Mouse (Mus musculus) neural tube, embryonic 15.5 days (tissue): ENCODE measurements around the gene Pth2. TPM values are rescaled to one million over a fixed set of nuclear protein-coding genes. Genes with fewer than 3 reads are reported as not detected.

Experiments used
- ATAC-seq: fragments of 200-750 bp; cut with Nextera tagmentation; 2 replicates; pipeline ENCODE4 v1.8.0; 2017; ENCODE audit warnings: mild to moderate bottlenecking, moderate TSS enrichment, moderate library complexity; ENCODE audit not compliant: low FRiP score
- H3K27ac ChIP-seq: fragments of 300-500 bp; sonication (generic); replicated peaks from 2 replicates; pipeline ENCODE4 v1.5.1; 2015; ENCODE audit warnings: mild to moderate bottlenecking, inconsistent platforms
- H3K27me3 ChIP-seq: fragments of 300-500 bp; sonication (generic); replicated peaks from 2 replicates; pipeline ENCODE4 v1.6.1; 2015; ENCODE audit warnings: inconsistent platforms
- H3K36me3 ChIP-seq: fragments of 300-500 bp; sonication (generic); 2 replicates; pipeline ENCODE4 v1.6.1; 2015; ENCODE audit warnings: inconsistent platforms
- H3K4me1 ChIP-seq: fragments of 300-500 bp; sonication (generic); 2 replicates; pipeline ENCODE4 v1.6.1; 2015; ENCODE audit warnings: inconsistent platforms
- H3K4me2 ChIP-seq: fragments of 300-500 bp; sonication (generic); 2 replicates; pipeline ENCODE4 v1.6.1; 2015; ENCODE audit warnings: inconsistent platforms, mild to moderate bottlenecking, moderate library complexity
- H3K4me3 ChIP-seq: fragments of 300-500 bp; sonication (generic); replicated peaks from 2 replicates; pipeline ENCODE4 v1.5.1; 2015; ENCODE audit warnings: mild to moderate bottlenecking, inconsistent platforms
- H3K9ac ChIP-seq: fragments of 300-500 bp; sonication (generic); replicated peaks from 2 replicates; pipeline ENCODE4 v1.6.1; 2015; ENCODE audit warnings: mild to moderate bottlenecking, inconsistent platforms
- H3K9me3 ChIP-seq: fragments of 300-500 bp; sonication (generic); replicated peaks from 2 replicates; pipeline ENCODE4 v1.6.1; 2016; ENCODE audit warnings: inconsistent platforms
- WGBS: fragments of 180-500 bp; shearing (Covaris S2); methylation state at CpG from one replicate; pipeline ENCODE4 v1.1.7; 2015; ENCODE audit warnings: mixed read lengths; 5-methylcytosine and 5-hydroxymethylcytosine counted together
- polyA plus RNA-seq: library from polyadenylated mRNA; unstranded; fragments of >200 nt; fragmentation: Nextera tagmentation; extraction: Ambion mirVana; gene quantifications from 2 replicates; pipeline ENCODE4 v1.2.1, GENCODE M21; 2015

Pth2 gene
- polyA plus RNA-seq = not detected in 2 replicates

- no peaks in the 10 kb centered on the region for H3K9me3 ChIP-seq
- no peak within 1 kb of the TSS for H3K27ac ChIP-seq
- peak within 1 kb of the TSS; percentile 68 for H3K4me2 ChIP-seq
- H3K9ac ChIP-seq = no peak within 1 kb of the TSS; the same call in 1 of the 2 replicates
- WGBS = 9% methylated on average over 20 of the region's 20 CpGs
- peaks cover 97% of the 10 kb centered on the region for H3K27me3 ChIP-seq
- ATAC-seq = no peak
- H3K36me3 ChIP-seq = no peaks in the 10 kb centered on the region
- peaks cover 26% of the 10 kb centered on the region for H3K4me1 ChIP-seq
- H3K4me3 ChIP-seq = peak within 1 kb of the TSS; percentile 38
Measured at GRCm38 (mm10) chr7:45180896-45181477, at the start of gene Pth2. Gene Pth2, plus strand, starts transcription at chr7:45180995.

- H3K9me3 ChIP-seq = no peaks in the 10 kb centered on the region
- H3K36me3 ChIP-seq = peaks cover 5% of the 10 kb centered on the region
- 86% methylated on average over 11 of the region's 11 CpGs for WGBS
- no peak overlapping the region for H3K9ac ChIP-seq
- H3K27ac ChIP-seq = no peak overlapping the region
- H3K4me2 ChIP-seq = no peak overlapping the region
- H3K27me3 ChIP-seq = 0 out of 2 replicates have a peak, but pooled peaks cover 9% of the 10 kb centered on the region
- H3K4me3 ChIP-seq = no peak overlapping the region
- H3K4me1 ChIP-seq = peaks cover 30% of the 10 kb centered on the region
- no peak for ATAC-seq
Measured at GRCm38 (mm10) chr7:45131850-45132249, 48.9 kb upstream of the Pth2 start.

DNA sequence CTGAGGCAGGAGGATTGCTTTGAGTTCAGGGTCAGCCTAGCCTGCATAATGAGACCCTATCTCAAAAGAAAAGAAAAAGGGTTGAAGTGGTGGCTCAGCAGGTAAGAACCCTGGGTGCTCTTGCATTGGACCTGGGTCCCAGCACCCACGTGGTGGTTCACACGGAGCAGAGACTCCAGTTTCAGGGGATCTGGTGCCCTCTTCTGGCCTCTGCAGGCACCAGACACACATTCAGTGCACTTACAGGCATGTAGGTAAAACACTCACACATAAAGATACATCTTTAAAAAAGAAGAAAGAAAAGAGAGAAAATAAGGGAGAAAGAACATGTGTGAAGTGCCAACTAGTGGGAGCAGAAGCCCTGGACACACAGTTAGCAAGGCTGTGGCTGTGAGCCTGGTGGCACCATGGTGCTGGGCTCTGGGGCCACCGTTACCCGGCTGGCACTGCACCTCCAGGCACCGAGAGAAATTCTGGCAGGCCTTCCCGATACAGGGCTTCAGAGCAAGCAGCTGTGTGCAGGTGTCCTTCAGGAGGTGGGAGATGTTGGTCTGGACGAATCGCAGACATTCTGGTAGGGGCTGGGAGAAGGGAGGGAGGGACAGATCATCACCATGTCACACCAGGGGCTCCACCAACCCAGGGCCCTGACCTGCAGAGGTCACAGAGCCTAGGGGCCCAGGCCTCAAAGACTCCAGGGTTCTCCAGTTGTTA is 47.2 kb upstream of the Pth2 start:
- WGBS = 80% methylated on average over 8 of the region's 8 CpGs
- Histone ChIP-seq H3K9me3 (no peaks in the 10 kb centered on the region), H3K27me3 (peaks cover 14% of the 10 kb centered on the region; the same call in 1 of the 2 replicates), H3K4me1 (peaks cover 20% of the 10 kb centered on the region), H3K4me3 (no peak overlapping the region), H3K9ac (no peak overlapping the region), H3K36me3 (no peaks in the 10 kb centered on the region), H3K27ac (no peak overlapping the region), H3K4me2 (no peak overlapping the region)
- no peak for ATAC-seq

DNA sequence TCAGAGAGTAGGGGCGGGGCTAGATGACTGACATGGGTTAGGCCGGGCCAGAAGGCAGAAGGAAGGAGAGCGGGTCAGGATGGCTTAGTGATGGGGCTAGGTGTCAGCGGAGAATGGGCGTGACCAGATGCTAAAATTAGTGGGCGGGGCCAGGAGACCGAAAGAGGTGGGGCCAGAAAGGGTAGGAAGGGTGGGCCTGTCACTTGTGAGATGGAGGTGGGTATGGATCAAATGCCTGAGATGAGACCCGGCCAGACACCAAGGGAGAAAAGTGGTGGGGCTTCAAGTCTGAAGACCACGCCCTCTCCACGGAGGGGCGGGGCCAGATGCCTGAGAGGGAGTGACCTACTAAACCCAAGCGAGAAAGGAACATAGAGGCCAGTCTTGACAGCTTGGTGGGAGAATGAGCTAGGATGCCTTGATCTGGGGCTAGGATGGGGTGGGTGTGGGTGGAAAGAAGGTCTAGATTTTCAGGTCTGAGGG is 46.2 kb upstream of the Pth2 start:
- no peak for ATAC-seq
- 13% methylated on average over 12 of the region's 12 CpGs for WGBS
- Histone ChIP-seq H3K4me2 (no peak overlapping the region), H3K36me3 (no peaks in the 10 kb centered on the region), H3K27me3 (peaks cover 14% of the 10 kb centered on the region; the same call in 1 of the 2 replicates), H3K9ac (no peak overlapping the region), H3K4me1 (peaks cover 14% of the 10 kb centered on the region), H3K27ac (no peak overlapping the region), H3K4me3 (no peak overlapping the region), H3K9me3 (no peaks in the 10 kb centered on the region)

GRCm38 (mm10) chr7:45135370-45135769 is 45.4 kb upstream of the Pth2 start:
- 76% methylated on average over 3 of the region's 3 CpGs for WGBS
- Histone ChIP-seq H3K9ac (no peak overlapping the region), H3K4me3 (peak overlapping the region; percentile 52), H3K36me3 (no peaks in the 10 kb centered on the region), H3K9me3 (no peaks in the 10 kb centered on the region), H3K27me3 (peaks cover 14% of the 10 kb centered on the region; the same call in 1 of the 2 replicates), H3K27ac (no peak overlapping the region), H3K4me2 (peak overlapping the region; percentile 83), H3K4me1 (peaks cover 11% of the 10 kb centered on the region)
- no peak for ATAC-seq

GRCm38 (mm10) chr7:45135993-45136567 is 44.7 kb upstream of the Pth2 start, which contains the start of the genes Gm45713 and Flt3l:
Gene Gm45713, minus strand, starts transcription at chr7:45136231.
Gene Flt3l, minus strand, starts transcription at chr7:45136432.
- H3K4me2 ChIP-seq = peak within 1 kb of the TSS; percentile 83
- WGBS = 4% methylated on average over 29 of the region's 29 CpGs
- no peaks in the 10 kb centered on the region for H3K9me3 ChIP-seq
- peak within 1 kb of the TSS; percentile 61 for H3K9ac ChIP-seq
- peak within 1 kb of the TSS; percentile 52 for H3K4me3 ChIP-seq
- peaks cover 14% of the 10 kb centered on the region; the same call in 1 of the 2 replicates for H3K27me3 ChIP-seq
- peak within 1 kb of the TSS; percentile 56; the same call in 1 of the 2 replicates for H3K27ac ChIP-seq
- H3K36me3 ChIP-seq = no peaks in the 10 kb centered on the region
- peak; percentile 85 for ATAC-seq
- peaks cover 11% of the 10 kb centered on the region for H3K4me1 ChIP-seq

- no peak overlapping the region for H3K4me2 ChIP-seq
- H3K9me3 ChIP-seq = no peaks in the 10 kb centered on the region
- H3K36me3 ChIP-seq = no peaks in the 10 kb centered on the region
- 84% methylated on average over 12 of the region's 12 CpGs for WGBS
- ATAC-seq = no peak
- H3K4me1 ChIP-seq = peaks cover 11% of the 10 kb centered on the region
- H3K27me3 ChIP-seq = peaks cover 14% of the 10 kb centered on the region; the same call in 1 of the 2 replicates
- no peak overlapping the region for H3K9ac ChIP-seq
- no peak overlapping the region for H3K27ac ChIP-seq
- H3K4me3 ChIP-seq = no peak overlapping the region
Measured at GRCm38 (mm10) chr7:45137171-45138006, 43.4 kb upstream of the Pth2 start.

GRCm38 (mm10) chr7:45138403-45138802 is 42.4 kb upstream of the Pth2 start:
- Histone ChIP-seq H3K4me3 (no peak overlapping the region), H3K36me3 (no peaks in the 10 kb centered on the region), H3K4me2 (no peak overlapping the region), H3K27me3 (peaks cover 14% of the 10 kb centered on the region; the same call in 1 of the 2 replicates), H3K9me3 (no peaks in the 10 kb centered on the region), H3K9ac (no peak overlapping the region), H3K4me1 (peaks cover 11% of the 10 kb centered on the region), H3K27ac (no peak overlapping the region)
- WGBS = 89% methylated on average over 1 of the region's 1 CpGs
- ATAC-seq = no peak

GRCm38 (mm10) chr7:45139904-45140723 is 40.7 kb upstream of the Pth2 start:
- H3K9me3 ChIP-seq = no peaks in the 10 kb centered on the region
- no peak overlapping the region for H3K4me3 ChIP-seq
- H3K4me1 ChIP-seq = peaks cover 11% of the 10 kb centered on the region
- H3K27ac ChIP-seq = no peak overlapping the region
- H3K36me3 ChIP-seq = 0 out of 2 replicates have a peak, but pooled peaks cover 3% of the 10 kb centered on the region
- H3K27me3 ChIP-seq = peaks cover 5% of the 10 kb centered on the region; the same call in 1 of the 2 replicates
- 74% methylated on average over 8 of the region's 8 CpGs for WGBS
- H3K9ac ChIP-seq = no peak overlapping the region
- H3K4me2 ChIP-seq = no peak overlapping the region
- no peak for ATAC-seq

DNA sequence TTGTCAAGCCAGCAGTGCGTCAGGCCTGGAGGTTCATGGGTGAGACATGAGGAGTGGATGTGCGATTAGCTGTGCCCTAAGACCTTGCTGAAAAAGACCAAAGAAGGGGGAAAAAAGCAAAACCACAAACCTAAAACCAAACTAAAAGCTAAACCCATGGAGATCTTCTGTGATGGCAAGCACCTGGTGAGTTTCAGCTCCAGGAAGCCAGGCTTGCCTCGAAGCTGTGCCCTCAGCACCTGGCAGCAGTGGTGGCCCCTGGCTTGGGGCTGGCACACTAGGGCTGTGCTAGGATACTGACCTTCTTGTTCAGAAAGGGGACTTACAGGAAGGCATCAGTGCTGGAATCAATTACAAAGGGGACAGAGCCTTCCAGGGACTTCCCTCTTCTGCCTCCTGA is 39.5 kb upstream of the Pth2 start:
- ATAC-seq = no peak
- H3K27me3 ChIP-seq = peaks cover 5% of the 10 kb centered on the region; the same call in 1 of the 2 replicates
- 0 out of 2 replicates have a peak, but pooled peaks cover 3% of the 10 kb centered on the region for H3K36me3 ChIP-seq
- no peaks in the 10 kb centered on the region for H3K9me3 ChIP-seq
- H3K4me2 ChIP-seq = no peak overlapping the region
- no peak overlapping the region for H3K4me3 ChIP-seq
- H3K27ac ChIP-seq = no peak overlapping the region
- no peak overlapping the region for H3K9ac ChIP-seq
- 90% methylated on average over 3 of the region's 3 CpGs for WGBS
- peaks cover 2% of the 10 kb centered on the region; the same call in 1 of the 2 replicates for H3K4me1 ChIP-seq
